Mouse (Mus musculus) bone marrow macrophage, adult 2 months (primary cell): ENCODE results near the gene Esrrg.

Source experiments
- CTCF ChIP-seq: IDR thresholded peaks from 2 replicates; pipeline ENCODE4 v1.5.1; 2012; ENCODE audit warnings: low read depth, mild to moderate bottlenecking, low read length, moderate library complexity
- POLR2A ChIP-seq: IDR thresholded peaks from 2 replicates; pipeline ENCODE4 v1.6.1; 2012; ENCODE audit warnings: mild to moderate bottlenecking, low read depth, low read length, borderline replicate concordance

GRCm38 (mm10) chr1:187785226-187785625, 176.6 kb downstream of the Esrrg start:
- TF ChIP-seq POLR2A (no peak), CTCF (no peak)
